ENCODE assay signal across 8 mouse cellular contexts in the genomic region with DNA sequence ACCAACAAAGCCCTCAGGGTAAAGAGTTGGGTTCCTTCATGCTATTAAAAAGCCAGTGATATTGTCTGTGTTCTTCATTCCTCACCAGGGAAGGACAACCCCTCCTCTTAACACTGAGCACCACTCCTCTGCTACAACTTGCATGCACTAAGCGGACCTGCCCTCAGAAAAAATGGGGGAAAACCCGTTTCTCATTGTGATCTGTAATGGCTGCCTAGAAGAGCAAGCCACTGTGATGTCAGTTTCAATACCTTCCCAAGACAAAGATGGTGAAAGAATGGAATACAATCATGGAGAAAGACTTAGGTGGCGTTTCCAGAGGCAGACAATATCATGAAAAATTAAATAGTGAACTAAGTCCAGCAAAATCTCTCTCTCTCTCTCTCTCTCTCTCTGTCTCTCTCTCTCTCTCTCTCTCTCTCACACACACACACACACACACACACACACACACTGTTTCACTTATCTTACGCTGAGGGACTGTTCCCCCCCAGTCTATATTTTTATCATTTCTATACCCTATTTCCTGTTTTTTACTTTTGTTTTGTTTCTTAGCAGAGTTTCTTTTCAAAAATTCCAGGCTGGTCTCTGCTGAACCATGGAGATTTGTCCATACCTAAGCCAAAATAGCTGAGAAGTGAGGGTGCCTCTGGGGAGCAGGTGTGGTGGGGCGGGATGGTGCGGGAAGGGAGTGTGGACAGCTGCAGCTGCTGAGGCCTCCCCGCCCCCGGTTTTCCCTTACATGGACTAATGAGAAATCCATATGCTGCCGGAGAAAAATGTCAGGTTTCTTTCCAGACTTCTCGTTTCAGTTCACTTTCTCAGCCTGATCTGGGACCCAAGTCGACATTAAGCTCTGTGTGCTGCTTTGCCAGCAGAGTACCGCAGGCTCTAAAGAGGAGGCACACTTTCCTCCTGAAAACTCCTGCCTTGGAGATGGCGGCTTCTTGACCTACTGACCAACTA. TPM values are rescaled to one million over a fixed set of nuclear protein-coding genes. Genes with fewer than 3 reads are reported as not detected.
A peak's percentile ranks its signal among the peaks of the same experiment; 100 is the strongest.
DNase-seq lines count a peak whose midpoint lies in the region; ATAC-seq and TF ChIP-seq lines count a peak whose summit lies in the region.

No protein-coding gene starts in this region.

- WGBS in kidney, embryonic 15.5 days = 33% methylated on average over 13 of the region's 13 CpGs
- WGBS in embryonic facial prominence, embryonic 11.5 days = 51% methylated on average over 13 of the region's 13 CpGs
- WGBS in heart, postnatal 0 days = 56% methylated on average over 13 of the region's 13 CpGs
- WGBS in liver, embryonic 14.5 days (ENCODE audit: insufficient replicate concordance) = 47% methylated on average over 13 of the region's 13 CpGs
- 69% methylated on average over 13 of the region's 13 CpGs for WGBS in midbrain, embryonic 15.5 days

- H3K4me3 ChIP-seq in kidney, embryonic 15.5 days (replicated peaks) = no peak overlapping the region
- no peak overlapping the region for H3K4me3 ChIP-seq in embryonic facial prominence, embryonic 11.5 days (ENCODE audit: low read depth, low read length)
- H3K4me3 ChIP-seq in heart, postnatal 0 days (ENCODE audit: low read depth, low read length) = no peak overlapping the region
- H3K4me3 ChIP-seq in liver, embryonic 14.5 days (ENCODE audit: insufficient read depth in 1 of 2, low read depth in 2 of 2, low read length in 2 of 2) = no peak overlapping the region
- no peak overlapping the region for H3K4me3 ChIP-seq in midbrain, embryonic 15.5 days

- DNase-seq in kidney, postnatal 10 days = no peak
- DNase-seq in embryonic facial prominence, embryonic 11.5 days (ENCODE audit: low spot score) = peak; percentile 53
- peak; percentile 26 for DNase-seq in heart, postnatal 0 days (ENCODE audit: low spot score)
- DNase-seq in liver, embryonic 14.5 days (ENCODE audit: low read depth in 3 of 3, low spot score in 3 of 3) = no peak
- no peak for DNase-seq in natural killer cell, adult 2 months (ENCODE audit: low spot score in 2 of 2)

- ATAC-seq in kidney, embryonic 15.5 days (replicated peaks; ENCODE audit: low FRiP score) = peak; percentile 69
- no peak for ATAC-seq in embryonic facial prominence, embryonic 11.5 days (replicated peaks; ENCODE audit: insufficient number of reproducible peaks, low FRiP score, low TSS enrichment, low read depth)
- ATAC-seq in heart, postnatal 0 days (ENCODE audit: insufficient read depth, low read depth) = peak; percentile 72
- no peak for ATAC-seq in liver, embryonic 14.5 days (ENCODE audit: insufficient read depth)
- ATAC-seq in erythroblast, adult 5-6 weeks (replicated peaks; ENCODE audit: low FRiP score, poor library complexity, severe bottlenecking) = no peak
- ATAC-seq in midbrain, embryonic 15.5 days (replicated peaks) = no peak

- H3K9me3 ChIP-seq in kidney, embryonic 15.5 days (replicated peaks) = no peaks in the 10 kb centered on the region
- no peaks in the 10 kb centered on the region for H3K9me3 ChIP-seq in embryonic facial prominence, embryonic 11.5 days (replicated peaks; ENCODE audit: control insufficient read depth, low read length)
- no peaks in the 10 kb centered on the region for H3K9me3 ChIP-seq in heart, postnatal 0 days (replicated peaks; ENCODE audit: control insufficient read depth, low read length)
- H3K9me3 ChIP-seq in liver, embryonic 14.5 days (ENCODE audit: control insufficient read depth, low read length) = no peaks in the 10 kb centered on the region
- H3K9me3 ChIP-seq in midbrain, embryonic 15.5 days = no peaks in the 10 kb centered on the region

- H3K4me1 ChIP-seq in kidney, embryonic 15.5 days = peaks cover 40% of the 10 kb centered on the region
- H3K4me1 ChIP-seq in embryonic facial prominence, embryonic 11.5 days (ENCODE audit: control insufficient read depth, insufficient read depth, low read length) = no peaks in the 10 kb centered on the region; the same call in 1 of the 2 replicates
- H3K4me1 ChIP-seq in heart, postnatal 0 days (ENCODE audit: control insufficient read depth, insufficient read depth) = peaks cover 7% of the 10 kb centered on the region; the same call in 1 of the 2 replicates
- H3K4me1 ChIP-seq in liver, embryonic 14.5 days (replicated peaks; ENCODE audit: control insufficient read depth in 2 of 2, insufficient read depth in 2 of 2, low read length in 1 of 2) = peaks cover 2 to 17% of the 10 kb centered on the region in 2 experiments; a peak in 3 of 4 replicates
- H3K4me1 ChIP-seq in midbrain, embryonic 15.5 days = peaks cover 24% of the 10 kb centered on the region

- 0 out of 2 replicates have a peak, but pooled peaks have one; percentile 41 for TF ChIP-seq EP300 in heart, postnatal 0 days (IDR thresholded peaks at IDR 0.05; ENCODE audit: low read depth)
- no peak for TF ChIP-seq EP300 in liver, embryonic 14.5 days (IDR thresholded peaks at IDR 0.05; ENCODE audit: low read depth)

- H3K27ac ChIP-seq in kidney, embryonic 15.5 days = peak overlapping the region; percentile 95
- peak overlapping the region; percentile 87 for H3K27ac ChIP-seq in embryonic facial prominence, embryonic 11.5 days (replicated peaks; ENCODE audit: low read depth, low read length)
- H3K27ac ChIP-seq in heart, postnatal 0 days (ENCODE audit: low read depth) = peak overlapping the region; percentile 87
- no peak overlapping the region for H3K27ac ChIP-seq in liver, embryonic 14.5 days
- H3K27ac ChIP-seq in midbrain, embryonic 15.5 days = no peak overlapping the region

- H3K36me3 ChIP-seq in kidney, embryonic 15.5 days = no peaks in the 10 kb centered on the region
- no peaks in the 10 kb centered on the region for H3K36me3 ChIP-seq in embryonic facial prominence, embryonic 11.5 days (replicated peaks; ENCODE audit: control insufficient read depth, insufficient read depth, low read depth, low read length)
- H3K36me3 ChIP-seq in heart, postnatal 0 days (replicated peaks; ENCODE audit: control insufficient read depth, insufficient read depth, low read length) = no peaks in the 10 kb centered on the region
- no peaks in the 10 kb centered on the region for H3K36me3 ChIP-seq in liver, embryonic 14.5 days (replicated peaks; ENCODE audit: control insufficient read depth, insufficient read depth, low read depth)
- H3K36me3 ChIP-seq in midbrain, embryonic 15.5 days (replicated peaks) = no peaks in the 10 kb centered on the region

- 0 out of 2 replicates have a peak overlapping the region, but pooled peaks have one; percentile 7 for H3K9ac ChIP-seq in kidney, embryonic 15.5 days
- H3K9ac ChIP-seq in embryonic facial prominence, embryonic 11.5 days (replicated peaks; ENCODE audit: low read length) = 0 out of 2 replicates have a peak overlapping the region, but pooled peaks have one; percentile 1
- no peak overlapping the region for H3K9ac ChIP-seq in heart, postnatal 0 days (replicated peaks; ENCODE audit: low read depth, low read length)
- H3K9ac ChIP-seq in liver, embryonic 14.5 days (replicated peaks) = peak overlapping the region; percentile 3; the same call in 1 of the 2 replicates
- H3K9ac ChIP-seq in midbrain, embryonic 15.5 days = no peak overlapping the region

- H3K27me3 ChIP-seq in kidney, embryonic 15.5 days = no peaks in the 10 kb centered on the region
- H3K27me3 ChIP-seq in embryonic facial prominence, embryonic 11.5 days (ENCODE audit: control insufficient read depth, insufficient read depth, low read length) = no peaks in the 10 kb centered on the region
- H3K27me3 ChIP-seq in heart, postnatal 0 days (ENCODE audit: control insufficient read depth, insufficient read depth, low read length) = no peaks in the 10 kb centered on the region
- no peaks in the 10 kb centered on the region for H3K27me3 ChIP-seq in liver, embryonic 14.5 days (ENCODE audit: control insufficient read depth, insufficient read depth, low read length)
- H3K27me3 ChIP-seq in midbrain, embryonic 15.5 days (replicated peaks) = no peaks in the 10 kb centered on the region

- peak overlapping the region; percentile 39 for H3K4me2 ChIP-seq in kidney, embryonic 15.5 days
- H3K4me2 ChIP-seq in embryonic facial prominence, embryonic 11.5 days (ENCODE audit: low read depth, low read length) = no peak overlapping the region
- H3K4me2 ChIP-seq in heart, postnatal 0 days (ENCODE audit: low read depth, low read length) = peak overlapping the region; percentile 5; the same call in 1 of the 2 replicates
- H3K4me2 ChIP-seq in liver, embryonic 14.5 days (ENCODE audit: low read depth) = peak overlapping the region; percentile 20; the same call in 1 of the 2 replicates
- H3K4me2 ChIP-seq in midbrain, embryonic 15.5 days = no peak overlapping the region

- no peak for TF ChIP-seq CTCF in heart, postnatal 0 days (IDR thresholded peaks at IDR 0.05; ENCODE audit: low read depth)
- no peak for TF ChIP-seq CTCF in liver, embryonic 14.5 days (IDR thresholded peaks at IDR 0.05; ENCODE audit: low read depth)

RNA-seq across cellular contexts. Expression of gene Cep41, which starts 11.3 kb away (rescaled TPM):
- polyA plus RNA-seq in kidney, embryonic 15.5 days (2015; fragmentation: Nextera tagmentation; extraction: Ambion mirVana) = 23.5 and 24.9 TPM in 2 replicates
- 23.7 and 28.1 TPM in 2 replicates for polyA plus RNA-seq in embryonic facial prominence, embryonic 11.5 days (2014; fragmentation: Nextera tagmentation; extraction: Ambion mirVana)
- total RNA-seq in heart, postnatal 0 days (2014; rRNA removed; ENCODE audit: low replicate concordance) = 1.7 and 4.7 TPM in 2 replicates
- polyA plus RNA-seq in heart, postnatal 0 days (2015; fragmentation: Nextera tagmentation; extraction: Ambion mirVana) = 5.7 and 7.5 TPM in 2 replicates
- 2.4 and 3.6 TPM in 2 replicates for polyA plus RNA-seq in liver, embryonic 14.5 days (2012; rRNA removed)
- 4.0 and 4.7 TPM in 2 replicates for polyA plus RNA-seq in liver, embryonic 14.5 days (2014; fragmentation: Nextera tagmentation; extraction: Ambion mirVana)
- total RNA-seq in erythroblast, adult 5-6 weeks (2015; ENCODE audit: low replicate concordance) = 3.5 and 5.0 TPM in 2 replicates
- 0.77 and 4.5 TPM in 2 replicates for total RNA-seq in erythroblast, adult 5-6 weeks (2017; ENCODE audit: low replicate concordance)
- polyA plus RNA-seq in midbrain, embryonic 15.5 days (2015; fragmentation: Nextera tagmentation; extraction: Ambion mirVana) = 13.6 and 14.0 TPM in 2 replicates

RNA-seq across cellular contexts. Expression of gene Mest, which starts 41.1 kb away (rescaled TPM):
- polyA plus RNA-seq in kidney, embryonic 15.5 days (2015; fragmentation: Nextera tagmentation; extraction: Ambion mirVana) = 2,036 and 2,131 TPM in 2 replicates
- 1,816 and 1,902 TPM in 2 replicates for polyA plus RNA-seq in embryonic facial prominence, embryonic 11.5 days (2014; fragmentation: Nextera tagmentation; extraction: Ambion mirVana)
- 717 and 1,330 TPM in 2 replicates for total RNA-seq in heart, postnatal 0 days (2014; rRNA removed; ENCODE audit: low replicate concordance)
- polyA plus RNA-seq in heart, postnatal 0 days (2015; fragmentation: Nextera tagmentation; extraction: Ambion mirVana) = 664 and 669 TPM in 2 replicates
- polyA plus RNA-seq in liver, embryonic 14.5 days (2012; rRNA removed) = 116 and 117 TPM in 2 replicates
- 169 and 174 TPM in 2 replicates for polyA plus RNA-seq in liver, embryonic 14.5 days (2014; fragmentation: Nextera tagmentation; extraction: Ambion mirVana)
- total RNA-seq in erythroblast, adult 5-6 weeks (2015; ENCODE audit: low replicate concordance) = not detected in 2 replicates
- not detected in 2 replicates for total RNA-seq in erythroblast, adult 5-6 weeks (2017; ENCODE audit: low replicate concordance)
- 344 and 374 TPM in 2 replicates for polyA plus RNA-seq in midbrain, embryonic 15.5 days (2015; fragmentation: Nextera tagmentation; extraction: Ambion mirVana)

RNA-seq across cellular contexts. Expression of gene Cpa1, which starts 43.2 kb away (rescaled TPM):
- polyA plus RNA-seq in kidney, embryonic 15.5 days (2015; fragmentation: Nextera tagmentation; extraction: Ambion mirVana) = 1.8 and 3.0 TPM in 2 replicates
- 0.17 and 0.21 TPM in 2 replicates for polyA plus RNA-seq in embryonic facial prominence, embryonic 11.5 days (2014; fragmentation: Nextera tagmentation; extraction: Ambion mirVana)
- 11.5 and 16.8 TPM in 2 replicates for total RNA-seq in heart, postnatal 0 days (2014; rRNA removed; ENCODE audit: low replicate concordance)
- 4.4 and 6.2 TPM in 2 replicates for polyA plus RNA-seq in heart, postnatal 0 days (2015; fragmentation: Nextera tagmentation; extraction: Ambion mirVana)
- polyA plus RNA-seq in liver, embryonic 14.5 days (2012; rRNA removed) = 1.4 and 2.1 TPM in 2 replicates
- 0.11 and 1.5 TPM in 2 replicates for polyA plus RNA-seq in liver, embryonic 14.5 days (2014; fragmentation: Nextera tagmentation; extraction: Ambion mirVana)
- total RNA-seq in erythroblast, adult 5-6 weeks (2015; ENCODE audit: low replicate concordance) = not detected in 2 replicates
- total RNA-seq in erythroblast, adult 5-6 weeks (2017; ENCODE audit: low replicate concordance) = not detected in 2 replicates
- polyA plus RNA-seq in midbrain, embryonic 15.5 days (2015; fragmentation: Nextera tagmentation; extraction: Ambion mirVana) = 0.63 and 0.89 TPM in 2 replicates

Comparison
In these comparisons a context has a peak if more than half of its experiments do, and no peak if none do; other contexts are left out.
1. ATAC-seq: peak in kidney, embryonic 15.5 days (single experiment) and heart, postnatal 0 days (single experiment); none in embryonic facial prominence, embryonic 11.5 days (single experiment), liver, embryonic 14.5 days (single experiment), erythroblast, adult 5-6 weeks (single experiment) and midbrain, embryonic 15.5 days (single experiment).
2. H3K27ac ChIP-seq: peak in kidney, embryonic 15.5 days (single experiment), embryonic facial prominence, embryonic 11.5 days (single experiment) and heart, postnatal 0 days (single experiment); none in liver, embryonic 14.5 days (single experiment) and midbrain, embryonic 15.5 days (single experiment).
3. H3K4me2 ChIP-seq: peak in kidney, embryonic 15.5 days (single experiment), heart, postnatal 0 days (single experiment) and liver, embryonic 14.5 days (single experiment); none in embryonic facial prominence, embryonic 11.5 days (single experiment) and midbrain, embryonic 15.5 days (single experiment).
4. H3K9ac ChIP-seq: peak in kidney, embryonic 15.5 days (single experiment), embryonic facial prominence, embryonic 11.5 days (single experiment) and liver, embryonic 14.5 days (single experiment); none in heart, postnatal 0 days (single experiment) and midbrain, embryonic 15.5 days (single experiment).
5. DNase-seq: peak in embryonic facial prominence, embryonic 11.5 days (single experiment) and heart, postnatal 0 days (single experiment); none in kidney, postnatal 10 days (single experiment), liver, embryonic 14.5 days (0 of 3) and natural killer cell, adult 2 months (0 of 2).